Mouse (Mus musculus) c-Kit-positive CD71-positive TER-119-negative erythroid progenitor cells, embryonic 14.5 days (primary cell): ENCODE results near the gene Smg1.
A peak's percentile ranks its signal among the peaks of the same experiment; 100 is the strongest.

Experiments
- DNase-seq: peaks from one replicate; pipeline ENCODE4 v3.0.0-alpha.2; 2013; ENCODE audit warnings: low read depth

Gene Smg1

DNA sequence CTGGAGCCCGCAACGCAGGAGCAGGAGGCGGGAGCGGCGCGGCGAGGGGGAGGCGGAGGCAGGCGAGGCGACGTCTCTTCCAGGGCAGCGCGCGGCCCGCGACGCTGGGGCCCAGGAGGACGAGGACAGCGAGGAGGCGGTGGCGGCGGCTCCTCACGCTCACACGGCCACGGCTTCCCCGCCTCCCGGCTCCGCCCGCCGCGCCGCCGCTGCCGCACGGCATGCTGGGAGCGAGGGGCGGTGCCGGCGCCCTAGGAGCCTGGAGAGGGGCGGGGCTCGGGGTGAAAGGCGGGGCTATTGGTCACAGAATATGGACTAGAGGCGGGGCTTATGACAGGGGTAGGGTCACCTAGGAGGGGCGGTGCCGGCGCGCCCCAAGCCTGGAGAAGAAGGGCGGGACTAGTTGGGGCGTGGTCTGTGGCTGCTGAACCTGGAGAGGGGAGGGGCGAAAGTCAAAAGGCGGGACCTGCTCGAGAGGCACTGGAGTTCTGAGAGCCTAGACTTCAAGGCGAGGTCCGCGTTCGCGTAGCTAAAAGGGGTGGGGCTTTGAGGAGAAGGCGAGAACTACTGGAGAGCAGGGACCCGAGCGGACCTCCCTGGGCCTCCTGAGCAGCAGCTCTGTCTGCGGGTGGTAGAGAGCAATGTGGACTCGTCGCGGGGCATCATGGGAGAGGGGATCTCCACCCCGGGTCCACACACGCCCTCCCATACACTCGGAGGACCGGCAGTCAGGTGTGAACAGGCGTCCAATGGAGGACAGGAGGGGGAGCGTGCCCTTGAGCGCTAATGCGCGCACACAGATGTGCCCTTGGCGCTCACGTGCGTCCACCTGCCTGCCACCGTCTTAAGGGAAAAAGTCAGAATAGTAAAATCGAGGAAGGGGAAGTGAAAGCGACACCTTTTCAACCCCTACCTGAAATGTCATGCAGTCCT, at the start of gene Smg1:
Smg1 (minus strand) TSS at position 218 of the 933 bp plus-strand sequence.
- DNase-seq: peak; percentile 99

DNA sequence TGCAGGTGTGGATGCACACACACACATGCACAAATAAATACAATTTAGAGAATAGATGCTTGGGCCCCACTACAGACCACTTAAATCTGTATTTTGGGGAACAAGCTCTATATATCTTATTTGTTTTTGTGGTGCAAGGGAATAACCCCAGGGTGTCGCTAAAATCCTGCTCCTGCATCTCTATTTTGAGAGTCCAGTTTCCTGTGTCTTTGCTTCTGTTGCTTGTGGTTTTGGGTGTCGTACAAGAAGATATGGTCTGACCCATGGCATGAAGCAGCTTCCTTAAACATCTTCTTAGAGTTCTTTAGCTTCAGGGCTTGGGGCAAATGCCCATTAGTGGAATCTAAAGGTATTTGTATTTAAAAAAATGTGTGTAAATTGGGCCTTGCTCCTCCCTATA, 39.7 kb upstream of the Smg1 start:
- DNase-seq: no peak

DNA sequence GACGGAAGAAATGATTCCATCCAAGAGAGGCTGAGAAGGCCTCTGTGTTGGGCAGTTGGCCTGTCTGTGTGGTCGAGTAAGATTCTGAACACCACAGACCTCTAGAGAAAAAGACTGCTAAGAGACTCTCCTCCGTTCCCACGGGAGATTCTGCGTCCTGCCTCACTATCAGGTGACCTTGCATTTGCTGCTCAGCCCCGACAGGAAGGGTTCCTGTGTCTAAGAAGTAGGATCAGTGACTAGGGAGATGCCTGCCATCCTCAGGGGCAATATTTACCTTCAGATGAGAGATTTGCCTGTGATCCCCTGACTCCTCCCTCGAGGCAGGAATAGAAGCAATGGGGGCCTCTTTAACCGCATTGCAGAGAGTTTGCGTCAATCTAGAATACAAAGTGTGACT, 39.1 kb upstream of the Smg1 start:
- no peak for DNase-seq

DNA sequence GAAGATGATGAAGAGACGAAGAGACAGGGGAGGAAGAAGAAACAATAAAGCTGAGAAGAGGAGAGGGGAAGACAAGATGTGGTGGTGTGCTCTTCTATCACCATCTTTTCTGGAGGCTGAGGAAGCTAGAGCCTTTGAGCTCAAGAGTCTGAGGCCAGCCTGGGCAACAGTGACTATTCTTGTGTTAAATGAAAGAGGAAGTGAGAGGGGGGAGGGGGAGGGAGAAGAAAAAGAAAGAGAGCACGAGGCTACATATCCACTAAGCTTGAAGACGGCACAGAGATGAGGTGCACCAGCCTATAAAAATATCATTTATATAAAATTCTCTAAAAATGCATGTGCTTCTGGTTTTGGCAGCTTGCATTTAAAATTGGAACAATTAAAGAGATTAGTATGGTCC, 36.1 kb upstream of the Smg1 start:
- DNase-seq: no peak

DNA sequence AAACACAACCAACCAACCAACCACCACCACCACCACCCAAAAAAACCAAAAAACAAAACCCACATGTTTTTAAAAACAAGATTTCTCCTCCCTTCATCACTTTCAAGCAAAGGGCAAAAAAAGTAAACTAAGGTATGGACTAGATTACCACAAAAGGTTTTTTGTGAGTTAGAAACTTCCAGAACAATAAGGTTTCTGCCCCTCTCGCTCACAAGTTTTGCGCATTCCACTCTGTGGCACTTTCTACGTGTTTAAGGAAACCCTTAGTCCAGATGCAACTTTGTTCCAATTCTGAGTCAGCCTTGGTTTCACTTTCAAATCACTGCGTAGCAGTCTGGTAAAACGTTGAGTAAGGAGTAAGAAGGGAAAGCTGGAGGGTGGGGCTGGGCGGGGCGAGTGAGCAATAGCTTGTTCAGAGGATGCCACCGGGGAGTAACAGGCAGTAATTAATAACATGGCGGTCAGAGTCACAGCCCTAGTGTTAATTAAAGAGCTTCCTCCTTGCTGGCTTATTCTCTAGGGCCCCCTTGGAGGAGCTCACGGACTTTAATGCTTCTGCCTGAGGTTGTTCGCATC, 34.0 kb upstream of the Smg1 start:
- no peak for DNase-seq

DNA sequence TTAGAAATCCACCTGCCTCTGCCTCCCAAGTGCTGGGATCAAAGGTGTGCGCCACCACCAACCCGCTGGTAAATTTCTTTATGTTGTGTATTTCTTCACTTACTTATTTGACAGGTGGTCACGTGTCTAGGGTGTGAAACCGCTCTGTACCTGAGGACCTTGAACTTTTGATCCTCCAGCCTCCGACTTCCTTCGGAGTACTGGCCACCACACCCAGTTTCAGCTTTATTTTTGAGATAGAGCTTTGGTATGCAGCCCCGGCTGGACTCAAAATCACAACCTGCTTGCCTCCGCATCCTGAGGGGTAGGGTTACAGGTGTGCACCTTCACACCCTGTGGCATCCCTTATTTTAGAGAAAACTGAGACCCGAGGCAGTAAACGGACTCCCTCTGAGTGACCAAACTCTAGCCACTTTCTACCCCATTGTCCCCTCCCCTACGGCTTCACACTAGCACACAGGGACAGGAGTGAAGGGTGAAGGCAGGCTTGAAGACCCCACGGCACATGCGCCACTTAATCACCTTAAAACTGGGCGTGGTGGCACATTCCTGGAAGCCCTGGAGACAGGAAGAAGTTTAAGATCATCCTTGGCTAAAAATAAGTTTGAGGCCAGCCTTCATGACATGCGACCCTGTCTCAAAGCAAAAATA, 33.3 kb upstream of the Smg1 start:
- no peak for DNase-seq

DNA sequence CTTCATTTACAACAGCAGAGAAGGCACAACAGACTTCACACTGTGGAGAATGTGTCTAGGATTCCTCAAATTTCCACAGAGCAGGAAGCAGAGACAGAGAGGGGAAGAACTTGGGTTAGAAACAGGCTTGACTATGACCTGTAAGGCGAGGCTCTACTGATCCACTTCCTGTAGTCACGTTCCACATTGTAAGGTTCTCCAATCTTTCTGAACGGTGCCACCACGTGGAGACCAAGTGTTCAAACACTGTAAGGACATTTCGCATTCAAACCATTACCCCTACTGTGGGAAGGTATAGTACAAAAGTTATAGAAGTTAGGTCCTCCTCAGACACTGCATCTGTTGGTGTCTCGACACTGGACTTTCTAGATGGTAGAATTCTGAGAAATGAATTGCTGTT, 31.8 kb upstream of the Smg1 start:
- DNase-seq: peak; percentile 16

DNA sequence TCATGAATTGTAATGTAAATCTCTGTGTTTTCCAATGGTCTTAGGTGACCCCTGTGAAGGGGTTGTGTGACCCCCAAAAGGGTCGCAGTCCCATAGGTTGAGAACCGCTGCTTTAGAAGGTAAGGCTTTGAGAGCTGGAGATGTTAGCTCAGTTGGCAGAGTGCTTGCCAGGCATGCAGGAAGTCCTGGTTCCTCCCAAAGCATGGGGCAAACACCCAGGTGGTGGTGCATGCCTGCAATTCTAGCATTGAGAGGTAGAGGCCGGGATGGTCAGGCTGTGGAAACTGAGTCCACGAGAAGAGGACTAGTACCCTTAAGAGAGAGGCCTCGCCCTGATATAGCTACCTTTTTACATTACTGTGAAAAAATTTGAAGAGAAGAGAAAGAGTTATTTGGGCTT, 31.4 kb upstream of the Smg1 start:
- DNase-seq: no peak

DNA sequence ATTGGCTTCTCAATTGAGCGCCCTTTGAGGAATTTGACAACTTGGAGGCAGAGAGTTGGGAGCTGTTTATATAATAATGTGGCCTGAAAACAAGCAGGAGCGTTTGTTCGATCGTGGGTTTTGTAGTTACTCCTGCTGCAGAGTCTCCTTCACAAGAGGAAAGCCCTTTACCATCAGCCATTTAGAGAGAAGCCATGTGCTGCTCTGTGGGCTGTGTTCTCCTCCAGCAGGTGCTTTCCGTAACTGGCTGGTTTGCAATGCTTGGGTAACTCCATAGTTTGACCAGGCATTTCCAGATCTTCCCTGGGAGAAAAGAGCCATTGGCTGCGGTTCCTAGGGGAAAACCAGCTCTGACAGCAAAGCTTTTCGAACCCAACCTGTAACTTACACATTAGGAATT, 30.7 kb upstream of the Smg1 start:
- DNase-seq: no peak

DNA sequence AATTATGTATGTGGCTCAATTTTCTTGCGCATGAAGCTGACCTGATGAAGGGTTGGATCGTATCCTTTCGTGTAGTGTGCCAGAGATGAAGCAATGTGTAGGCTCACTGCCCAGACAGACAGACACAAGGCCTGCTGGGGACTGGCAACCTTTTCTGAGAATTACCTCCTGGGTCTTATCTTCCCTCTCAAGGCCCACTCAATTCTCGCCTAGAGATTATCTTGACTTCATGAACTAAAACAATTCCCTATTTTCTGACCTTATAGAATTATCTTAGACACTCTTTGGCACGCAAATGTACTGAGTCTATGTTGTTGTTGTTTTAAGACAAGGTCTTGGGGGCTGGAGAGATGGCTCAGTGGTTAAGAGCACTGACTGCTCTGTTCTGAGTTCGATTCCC, 22.6 kb upstream of the Smg1 start:
- DNase-seq: no peak

DNA sequence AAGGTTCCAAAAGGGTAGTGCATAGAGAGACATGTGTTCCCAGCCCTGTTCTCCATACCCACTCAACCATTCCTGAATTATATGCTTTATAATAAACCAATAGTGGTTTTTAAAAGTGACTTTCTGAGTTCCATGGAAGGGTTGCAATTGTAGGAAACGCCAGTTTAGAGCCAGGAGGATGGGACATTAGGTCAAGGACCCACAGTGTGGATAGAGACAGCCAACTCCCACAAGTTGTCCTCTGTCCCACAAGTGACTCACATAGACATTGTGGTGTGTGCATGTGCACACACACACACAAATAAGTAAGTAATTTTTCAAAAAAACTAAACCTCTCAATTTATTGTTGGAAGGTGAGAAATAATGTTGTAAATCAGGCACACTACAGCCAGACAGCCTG, 20.1 kb upstream of the Smg1 start:
- no peak for DNase-seq

DNA sequence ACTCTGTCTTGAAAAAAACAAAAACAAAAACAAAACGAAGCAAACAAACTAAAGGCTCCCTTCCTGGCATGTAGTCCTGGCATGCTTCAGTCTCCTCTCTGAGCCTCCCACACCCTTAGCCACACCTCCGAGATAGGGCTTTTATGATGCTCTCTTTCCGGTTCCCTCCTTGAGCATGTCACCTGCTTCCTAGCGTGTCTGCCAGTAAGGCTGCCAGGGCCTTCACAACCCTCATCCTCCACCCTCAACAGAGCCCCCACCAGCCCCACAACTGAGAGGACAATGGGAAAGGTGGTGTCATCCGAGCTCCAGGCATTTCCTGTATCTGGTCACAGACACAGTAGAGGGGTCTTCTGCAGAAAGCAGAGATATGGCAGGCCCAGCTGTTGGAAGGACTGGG, 18.9 kb upstream of the Smg1 start:
- DNase-seq: no peak

DNA sequence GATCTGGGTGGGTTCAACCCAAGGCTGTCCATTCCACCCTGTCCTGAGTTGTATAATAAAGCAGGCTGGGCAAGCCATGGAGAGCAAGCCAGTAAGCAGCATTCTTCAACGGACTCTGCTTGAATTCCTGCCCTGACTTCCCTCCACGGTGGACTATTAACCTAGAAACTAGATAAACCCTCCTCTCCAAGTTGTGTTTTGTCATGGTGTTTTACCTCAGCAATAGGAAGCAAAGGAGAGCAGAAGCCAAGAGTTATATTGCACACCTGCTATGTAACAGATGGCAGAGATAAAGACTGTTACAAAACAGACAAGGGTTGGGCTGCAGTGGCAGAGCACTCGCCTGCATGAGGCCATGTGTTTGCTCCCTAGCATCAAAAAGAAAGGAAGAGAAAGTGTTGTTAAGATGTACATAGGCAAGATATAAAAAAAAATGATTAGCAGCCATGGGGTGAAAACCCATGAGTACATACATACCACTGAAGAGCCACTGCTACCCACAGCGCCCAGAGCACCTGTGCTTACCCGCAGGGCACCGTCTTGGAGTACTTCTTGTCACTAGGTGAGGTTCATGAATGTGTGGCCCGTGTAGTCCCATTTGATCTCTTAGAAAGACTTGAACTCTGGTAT, 16.3 kb upstream of the Smg1 start:
- no peak for DNase-seq

DNA sequence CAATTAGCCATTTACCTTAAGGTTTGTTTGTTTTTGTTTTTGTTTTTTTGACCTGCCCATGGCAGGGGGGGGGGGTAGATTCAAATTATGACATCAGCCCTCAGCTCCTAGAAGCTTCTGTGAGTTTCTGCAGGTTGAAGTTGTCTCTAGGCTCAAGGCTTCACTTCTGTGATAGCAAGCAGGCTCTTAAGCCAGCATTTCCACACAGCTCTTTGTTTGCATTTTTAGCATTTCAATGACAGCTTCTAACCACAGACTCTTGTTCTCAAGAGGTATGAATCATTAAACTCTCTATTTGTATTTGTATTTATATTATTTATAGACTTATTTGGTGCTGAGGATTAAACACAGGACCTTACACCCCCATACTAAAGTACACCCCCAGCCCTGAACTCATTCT, 15.0 kb upstream of the Smg1 start:
- DNase-seq: no peak

DNA sequence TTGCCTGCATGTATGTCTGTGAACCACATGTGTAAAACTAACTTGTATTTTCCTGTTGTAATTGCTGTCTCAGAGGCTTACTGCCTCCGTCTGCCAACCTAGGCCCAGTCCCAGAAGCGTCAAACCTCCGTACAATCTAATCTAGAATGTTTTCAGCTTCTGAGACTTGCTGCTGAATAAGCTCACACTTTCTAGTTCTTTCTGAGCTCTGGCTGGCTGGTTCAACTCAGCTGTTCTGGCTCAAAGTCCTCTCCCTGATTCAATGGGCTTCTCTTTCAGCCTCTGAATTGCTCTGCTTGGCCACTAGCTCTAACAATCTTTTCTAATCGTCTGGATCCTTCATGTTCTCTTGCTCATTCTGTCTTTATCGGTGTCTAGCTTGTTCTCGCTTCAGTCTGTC, 13.3 kb upstream of the Smg1 start:
- DNase-seq: no peak

DNA sequence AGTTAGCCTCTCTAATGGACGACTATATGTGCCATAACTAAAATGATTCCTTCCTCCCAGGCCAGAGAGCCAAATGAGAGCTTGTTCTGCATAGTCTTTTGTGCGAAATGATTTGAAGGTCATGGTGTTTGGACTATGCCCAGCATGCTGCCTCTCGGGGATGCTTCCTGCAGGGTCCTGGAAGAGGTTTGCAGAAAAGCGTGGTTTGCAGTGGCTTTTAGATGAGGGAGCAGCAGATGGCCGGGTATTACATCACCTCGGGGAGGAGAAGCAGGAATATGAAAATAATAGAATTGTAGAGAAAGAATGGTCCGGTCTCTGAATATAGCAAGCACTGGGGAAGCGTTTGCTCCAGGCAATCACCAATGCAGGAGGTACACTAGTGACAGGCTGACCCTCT, 11.0 kb upstream of the Smg1 start:
- DNase-seq: no peak

DNA sequence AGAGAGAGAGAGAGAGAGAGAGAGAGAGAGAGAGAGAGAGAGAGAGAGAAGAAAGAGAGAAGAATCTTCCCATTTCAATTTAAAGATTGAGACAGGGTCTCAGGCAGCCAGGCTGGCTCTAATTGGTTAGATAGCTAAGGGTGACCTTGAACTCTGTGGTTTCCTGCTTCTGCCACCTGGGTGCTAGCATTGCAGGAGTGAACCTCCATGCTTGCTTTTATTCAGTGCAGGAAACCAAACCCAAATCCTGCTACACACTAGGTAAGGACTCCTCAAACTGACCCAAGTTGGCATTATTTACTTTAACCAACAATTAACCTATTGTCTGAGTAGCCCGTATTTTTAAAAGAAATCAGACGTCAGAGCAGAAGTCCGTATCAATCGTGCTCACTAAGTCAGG, 10.5 kb upstream of the Smg1 start:
- DNase-seq: no peak

DNA sequence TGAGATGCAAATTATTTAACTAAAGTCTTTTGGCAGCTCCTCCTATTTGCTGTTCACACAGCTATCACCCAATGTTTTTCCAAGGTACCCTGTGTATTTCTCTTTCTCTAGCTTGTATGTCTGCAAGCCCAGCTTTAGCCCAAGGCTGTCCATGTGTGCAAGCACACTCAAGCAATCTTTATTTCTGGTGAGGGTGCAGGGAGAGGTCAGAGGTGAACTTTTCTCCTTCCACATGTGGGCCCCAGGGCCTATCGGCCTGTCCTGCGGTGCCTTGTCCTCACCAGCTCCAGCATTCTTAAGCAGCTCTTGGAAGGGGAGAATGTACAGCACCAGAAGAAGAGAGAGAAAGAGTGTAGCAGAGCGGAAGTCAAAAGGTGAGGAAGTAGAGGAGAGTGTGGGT, 9.5 kb upstream of the Smg1 start:
- no peak for DNase-seq

DNA sequence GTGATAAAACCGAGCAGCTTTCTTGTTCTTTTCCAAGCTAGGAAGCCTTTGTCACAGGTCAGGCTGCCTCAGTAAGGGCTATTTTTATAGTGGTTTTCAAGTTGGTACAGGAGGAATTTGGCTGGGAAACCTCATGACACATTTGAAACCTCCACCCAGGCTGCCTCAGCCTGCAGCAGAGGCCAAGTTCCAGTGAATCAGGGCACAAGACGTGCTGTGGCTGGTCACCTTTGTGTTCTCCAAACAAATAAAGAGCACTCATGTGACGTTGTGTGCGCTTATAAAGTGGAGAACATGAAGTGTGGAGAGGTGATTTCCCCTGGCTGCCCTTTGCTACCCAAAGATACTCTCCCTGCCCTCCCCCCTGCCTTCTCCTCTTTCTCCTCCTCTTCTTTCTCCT, 8.9 kb upstream of the Smg1 start:
- no peak for DNase-seq

DNA sequence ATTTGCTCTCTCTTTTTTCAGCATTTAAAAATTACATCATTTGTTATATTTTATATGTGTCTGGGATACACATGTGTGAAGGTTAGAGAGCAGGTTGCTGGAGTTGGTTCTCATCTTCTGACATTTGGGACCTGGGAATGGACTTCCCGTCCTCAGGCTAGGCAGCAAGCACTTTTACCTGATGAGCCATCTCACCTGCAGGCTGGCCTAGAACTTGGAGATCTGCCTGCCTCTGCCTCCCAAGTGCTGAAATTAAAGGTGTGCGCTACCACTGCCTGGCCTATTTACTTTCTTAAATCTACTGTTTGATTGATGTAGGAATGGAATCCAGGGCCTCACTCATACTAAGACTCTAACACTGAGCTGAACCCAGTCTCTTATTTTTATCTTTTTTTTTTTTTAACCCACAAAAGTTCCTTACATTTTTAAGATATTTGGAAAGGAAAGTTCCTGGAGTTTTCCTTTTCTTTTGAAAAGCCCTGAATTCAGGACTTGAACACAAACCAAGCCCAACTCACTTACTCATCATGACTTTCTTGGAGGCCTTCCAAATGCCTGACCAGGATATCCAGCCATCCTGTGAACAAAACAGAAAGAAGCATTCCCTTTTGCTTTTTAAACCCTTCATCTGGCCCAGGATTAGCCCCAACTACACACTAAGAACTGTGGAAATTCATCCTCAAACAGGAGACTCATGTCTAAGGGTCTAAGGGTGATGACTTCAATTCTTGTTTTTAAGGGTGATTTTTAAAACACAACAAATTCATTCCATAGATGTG, 8.1 kb upstream of the Smg1 start:
- no peak for DNase-seq

DNA sequence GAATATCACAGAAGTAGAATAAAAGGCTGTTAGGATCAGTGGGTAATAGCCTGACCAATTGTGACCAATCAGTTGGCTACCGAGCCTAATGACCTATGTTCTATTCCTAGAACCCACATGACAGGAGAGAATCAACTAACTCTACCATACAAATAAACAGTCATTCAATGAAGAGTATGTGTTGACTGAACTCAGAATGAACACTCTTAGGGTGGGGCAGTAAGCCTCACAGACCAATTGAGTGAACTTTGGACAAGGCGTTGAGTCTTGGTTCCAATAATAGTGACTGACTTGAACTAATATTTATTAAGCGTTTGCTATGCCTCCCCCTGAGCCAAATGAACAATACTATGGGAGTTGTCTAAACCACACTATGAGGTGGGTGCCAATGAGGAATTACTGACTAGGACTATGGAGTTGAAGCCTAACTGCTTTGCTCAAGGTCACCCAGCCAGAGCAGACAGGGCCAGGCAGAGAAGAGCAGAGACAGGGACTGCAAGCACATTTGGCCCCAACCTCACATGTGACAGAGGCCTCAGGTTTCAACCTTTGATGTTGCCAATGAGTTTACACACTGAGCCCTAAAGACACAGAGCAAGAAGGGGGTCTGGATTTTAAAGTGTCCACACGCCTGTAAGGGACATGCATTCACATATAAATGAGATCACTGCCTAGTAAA, 7.2 kb upstream of the Smg1 start:
- DNase-seq: no peak

DNA sequence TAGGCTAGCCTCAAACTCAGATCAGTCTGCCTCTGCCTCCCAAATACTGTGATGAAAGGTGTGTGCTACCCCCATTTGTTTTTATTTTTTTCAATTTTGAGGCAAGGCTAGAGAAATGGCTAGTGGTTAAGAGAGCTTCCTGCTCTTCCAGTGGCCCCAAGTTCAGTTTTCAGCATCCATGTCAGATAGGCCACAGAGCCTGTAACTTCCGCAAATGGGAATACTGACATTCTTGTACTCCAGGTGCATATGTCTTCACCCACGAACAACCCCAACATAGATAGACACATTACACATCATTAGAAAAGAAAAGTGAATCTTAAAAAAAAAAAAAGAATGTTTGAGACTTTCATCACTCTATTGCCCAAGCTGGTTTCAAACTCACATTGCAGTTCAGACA, 6.1 kb upstream of the Smg1 start:
- no peak for DNase-seq
